Mouse (Mus musculus): ENCODE data around the gene Mrm3. TPM values are rescaled to one million over a fixed set of nuclear protein-coding genes. Genes with fewer than 3 reads are reported as not detected.
A peak's percentile ranks its signal among the peaks of the same experiment; 100 is the strongest.

The Mrm3 gene
- polyA plus RNA-seq, 1 experiment: 3.2 TPM

DNA sequence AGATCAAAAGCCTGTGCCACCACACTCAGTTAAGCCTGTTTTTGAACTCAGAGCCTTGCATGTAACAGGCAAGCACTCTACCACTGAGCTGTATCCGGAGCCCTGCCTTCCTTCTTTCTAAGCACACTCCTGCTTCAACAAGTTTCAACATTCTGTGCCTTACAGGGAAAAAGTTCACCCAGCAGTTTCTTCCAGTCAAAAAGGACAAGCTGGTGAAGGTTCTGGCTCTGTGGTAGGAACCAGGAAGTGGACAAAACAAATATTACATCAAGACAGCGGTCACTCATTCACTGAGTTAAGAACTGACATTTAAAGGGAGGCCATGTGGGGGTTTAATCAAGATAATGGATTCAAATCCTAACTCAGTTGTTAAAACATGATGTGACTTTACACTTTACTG, 28.5 kb upstream of the Mrm3 start:
- Histone ChIP-seq H3K4me1 (ENCODE audit: control insufficient read depth, insufficient read depth, low read length) (peaks cover 14% of the 10 kb centered on the region), H3K4me3 (ENCODE audit: insufficient read depth, low read length) (no peak overlapping the region), H3K27ac (ENCODE audit: insufficient read depth, low read depth, low read length) (0 out of 2 replicates have a peak overlapping the region, but pooled peaks have one; percentile 9)
- TF ChIP-seq POLR2A (IDR thresholded peaks at IDR 0.05; ENCODE audit: borderline replicate concordance, low read depth, low read length): no peak
- TF ChIP-seq CTCF (IDR thresholded peaks at IDR 0.05; ENCODE audit: low read depth, low read length): no peak

DNA sequence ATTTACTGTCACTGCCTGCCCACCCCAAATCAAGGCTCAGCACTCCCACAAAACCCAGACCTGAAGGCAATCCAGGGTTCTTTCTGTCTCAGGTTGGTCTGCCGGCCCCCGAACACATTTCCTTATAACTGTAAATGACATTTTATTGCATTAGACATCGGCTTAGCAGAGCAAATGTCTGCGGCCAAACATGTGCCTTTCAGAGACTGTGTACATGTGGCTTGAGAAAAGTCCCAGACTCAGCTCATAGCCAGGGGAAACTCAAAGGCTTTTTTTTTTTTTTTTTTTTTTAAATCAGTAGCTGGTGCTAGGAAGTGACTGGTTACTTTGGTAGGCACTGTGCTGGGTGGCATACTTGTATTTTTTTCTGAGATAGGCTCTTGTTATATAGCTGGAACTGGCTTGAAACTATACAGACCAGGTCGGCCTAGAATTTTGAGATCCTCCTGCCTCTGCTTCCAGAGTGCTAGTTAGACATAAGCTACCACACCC, 27.4 kb upstream of the Mrm3 start:
- Histone ChIP-seq H3K4me1 (ENCODE audit: control insufficient read depth, insufficient read depth, low read length) (peaks cover 14% of the 10 kb centered on the region), H3K4me3 (ENCODE audit: insufficient read depth, low read length) (peak overlapping the region; percentile 84), H3K27ac (ENCODE audit: insufficient read depth, low read depth, low read length) (0 out of 2 replicates have a peak overlapping the region, but pooled peaks have one; percentile 8)
- TF ChIP-seq CTCF (IDR thresholded peaks at IDR 0.05; ENCODE audit: low read depth, low read length) (no peak), POLR2A (IDR thresholded peaks at IDR 0.05; ENCODE audit: borderline replicate concordance, low read depth, low read length) (no peak)

DNA sequence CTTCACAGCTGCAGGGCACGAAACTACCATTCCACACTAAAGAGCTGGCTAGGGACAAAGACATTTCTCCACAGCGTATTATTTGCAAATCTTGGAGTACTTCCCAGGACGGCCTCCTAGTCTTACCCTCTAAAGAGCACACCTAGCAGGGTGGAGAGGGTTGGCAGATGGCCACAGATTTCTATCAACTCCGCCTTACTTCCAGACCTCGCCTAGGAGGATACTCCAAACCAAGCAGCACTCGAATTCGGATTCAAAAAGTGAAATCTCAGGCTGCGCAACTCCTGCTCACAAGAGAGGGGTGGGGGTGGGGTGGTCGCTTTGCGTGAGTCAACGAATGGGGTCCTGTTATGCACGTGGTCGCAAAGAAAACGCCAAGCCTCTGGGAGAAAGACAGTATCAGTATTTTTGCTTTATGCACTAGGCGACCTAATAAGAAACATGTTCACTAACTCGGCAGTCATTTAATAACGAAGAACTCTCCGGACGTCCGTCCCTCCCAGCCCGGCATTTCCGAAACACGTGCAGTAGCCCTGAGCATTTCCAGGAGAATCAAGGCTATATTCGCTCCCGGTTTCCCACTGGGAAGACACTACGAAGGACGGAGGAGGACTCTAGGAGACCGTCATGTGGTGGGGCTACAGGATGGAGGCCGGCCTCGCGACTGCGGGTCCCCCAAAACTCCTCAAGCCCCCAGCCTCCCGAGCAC, 26.7 kb upstream of the Mrm3 start:
- peak overlapping the region; percentile 84 for H3K4me3 ChIP-seq (ENCODE audit: insufficient read depth, low read length)
- TF ChIP-seq POLR2A (IDR thresholded peaks at IDR 0.05; ENCODE audit: borderline replicate concordance, low read depth, low read length) (no peak), CTCF (IDR thresholded peaks at IDR 0.05; ENCODE audit: low read depth, low read length) (no peak)
- peaks cover 14% of the 10 kb centered on the region for H3K4me1 ChIP-seq (ENCODE audit: control insufficient read depth, insufficient read depth, low read length)
- H3K27ac ChIP-seq (ENCODE audit: insufficient read depth, low read depth, low read length): peak overlapping the region; percentile 5; the same call in 1 of the 2 replicates

DNA sequence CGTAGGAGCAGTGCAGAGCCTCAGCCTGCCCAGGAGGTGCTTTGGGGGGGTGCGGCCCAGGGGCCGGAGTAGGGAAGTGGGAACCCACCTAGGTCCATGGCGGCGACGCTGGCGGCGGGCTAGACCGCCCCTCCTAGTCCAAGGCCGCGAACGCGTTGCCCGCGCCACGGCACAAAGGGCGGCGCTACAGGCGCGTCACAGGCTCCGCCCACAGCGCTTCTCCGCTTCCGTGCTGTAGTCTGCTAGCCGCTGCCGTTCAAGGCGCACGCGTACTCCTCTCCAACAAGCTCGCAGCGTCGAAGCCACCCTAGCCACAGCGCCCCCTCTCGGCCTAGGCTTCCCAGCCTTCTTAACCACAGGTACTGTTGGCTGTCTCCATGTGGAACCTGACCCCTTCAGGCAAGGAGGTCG, 26.1 kb upstream of the Mrm3 start, which contains the start of the genes Dbil5 and Gemin4:
Dbil5 (plus strand) TSS at position 219 of the 411 bp plus-strand sequence.
Gemin4 (minus strand) TSS at position 275 of the 411 bp plus-strand sequence.
- H3K27ac ChIP-seq (ENCODE audit: insufficient read depth, low read depth, low read length): peak within 1 kb of the TSS; percentile 8; the same call in 1 of the 2 replicates
- H3K4me3 ChIP-seq (ENCODE audit: insufficient read depth, low read length): peak within 1 kb of the TSS; percentile 84
- 0 out of 2 replicates have a peak, but pooled peaks have one; percentile 69 for TF ChIP-seq POLR2A (IDR thresholded peaks at IDR 0.05; ENCODE audit: borderline replicate concordance, low read depth, low read length)
- TF ChIP-seq CTCF (IDR thresholded peaks at IDR 0.05; ENCODE audit: low read depth, low read length): peak; percentile 74
- peaks cover 14% of the 10 kb centered on the region for H3K4me1 ChIP-seq (ENCODE audit: control insufficient read depth, insufficient read depth, low read length)

DNA sequence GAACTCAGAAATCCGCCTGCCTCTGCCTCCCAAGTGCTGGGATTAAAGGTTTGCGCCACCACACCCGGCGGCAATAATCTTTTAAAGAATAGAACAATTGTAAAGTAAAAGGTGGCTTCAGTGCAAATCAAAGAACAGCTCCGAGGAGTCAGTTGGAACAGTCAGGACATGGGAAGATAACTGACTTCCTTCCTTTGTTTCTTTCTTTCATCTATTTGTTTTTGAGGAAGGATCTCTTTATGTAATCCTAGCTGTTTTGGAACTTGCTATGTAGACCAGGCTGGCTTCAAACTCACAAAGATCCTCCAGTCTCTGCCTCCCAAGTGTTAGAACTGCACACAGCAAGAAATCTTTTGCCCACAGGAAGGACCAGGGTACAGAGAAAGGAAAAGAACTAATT, 18.9 kb upstream of the Mrm3 start:
- no peak overlapping the region for H3K4me3 ChIP-seq (ENCODE audit: insufficient read depth, low read length)
- no peaks in the 10 kb centered on the region for H3K4me1 ChIP-seq (ENCODE audit: control insufficient read depth, insufficient read depth, low read length)
- H3K27ac ChIP-seq (ENCODE audit: insufficient read depth, low read depth, low read length): no peak overlapping the region
- TF ChIP-seq CTCF (IDR thresholded peaks at IDR 0.05; ENCODE audit: low read depth, low read length) (no peak), POLR2A (IDR thresholded peaks at IDR 0.05; ENCODE audit: borderline replicate concordance, low read depth, low read length) (no peak)

DNA sequence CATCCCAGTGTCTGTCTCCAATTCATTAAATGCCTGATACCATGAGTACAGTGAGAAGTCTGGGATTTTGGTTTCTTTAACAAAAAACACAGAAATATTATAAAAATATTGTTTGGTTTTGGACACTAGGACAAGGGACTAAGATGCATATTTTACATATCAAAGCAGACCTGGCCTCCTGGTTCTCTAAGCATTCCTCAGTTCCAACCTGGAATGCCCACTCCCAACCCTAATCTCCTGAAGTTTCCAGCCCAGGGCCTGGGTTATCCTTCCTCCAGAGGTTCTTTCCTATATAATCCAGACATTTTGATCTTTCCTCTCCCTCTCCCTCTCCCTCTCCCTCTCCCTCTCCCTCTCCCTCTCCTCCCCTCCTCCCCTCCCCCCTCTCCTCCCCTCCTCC, 18.5 kb upstream of the Mrm3 start:
- TF ChIP-seq POLR2A (IDR thresholded peaks at IDR 0.05; ENCODE audit: borderline replicate concordance, low read depth, low read length): no peak
- no peak for TF ChIP-seq CTCF (IDR thresholded peaks at IDR 0.05; ENCODE audit: low read depth, low read length)
- Histone ChIP-seq H3K4me3 (ENCODE audit: insufficient read depth, low read length) (no peak overlapping the region), H3K4me1 (ENCODE audit: control insufficient read depth, insufficient read depth, low read length) (no peaks in the 10 kb centered on the region), H3K27ac (ENCODE audit: insufficient read depth, low read depth, low read length) (no peak overlapping the region)

DNA sequence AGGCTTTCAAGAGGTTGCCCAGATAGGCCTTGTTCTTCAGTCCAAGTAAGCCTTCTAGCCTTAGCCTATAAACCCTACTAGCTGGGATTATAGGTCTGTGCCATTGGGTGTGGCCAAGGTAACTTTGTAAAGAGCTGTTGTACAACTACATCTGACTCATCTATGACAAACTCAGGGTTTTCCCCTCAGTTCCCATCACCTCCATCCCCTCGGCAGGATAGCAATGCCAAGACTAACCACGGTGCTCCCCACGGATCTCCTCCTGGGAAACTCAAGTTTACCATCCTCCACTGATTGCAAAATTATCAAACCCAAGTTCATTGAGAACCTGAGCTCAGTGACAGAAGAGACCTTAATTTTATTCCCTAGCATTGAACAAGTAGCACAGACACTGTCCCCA, 7.4 kb upstream of the Mrm3 start:
- Histone ChIP-seq H3K4me3 (ENCODE audit: insufficient read depth, low read length) (no peak overlapping the region), H3K27ac (ENCODE audit: insufficient read depth, low read depth, low read length) (no peak overlapping the region), H3K4me1 (ENCODE audit: control insufficient read depth, insufficient read depth, low read length) (no peaks in the 10 kb centered on the region)
- no peak for TF ChIP-seq POLR2A (IDR thresholded peaks at IDR 0.05; ENCODE audit: borderline replicate concordance, low read depth, low read length)
- TF ChIP-seq CTCF (IDR thresholded peaks at IDR 0.05; ENCODE audit: low read depth, low read length): no peak

DNA sequence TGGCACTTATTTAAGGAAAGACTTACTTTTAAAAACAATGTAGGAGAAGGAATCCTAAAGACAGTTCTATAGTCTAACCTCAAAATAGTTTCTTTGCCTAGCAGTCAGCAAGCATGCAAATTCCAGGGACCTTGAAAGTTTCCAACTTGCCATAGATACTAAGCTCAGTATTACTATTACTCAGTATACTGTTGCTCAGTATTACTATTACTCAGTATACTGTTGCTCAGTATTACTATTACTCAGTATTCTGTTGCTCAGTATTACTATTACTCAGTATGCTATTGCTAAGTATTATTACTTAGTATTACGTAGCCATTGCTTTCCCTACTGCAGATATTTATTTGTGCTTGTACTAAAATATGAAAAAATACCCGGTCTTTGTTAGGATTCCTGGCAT, 3.8 kb upstream of the Mrm3 start:
- no peak overlapping the region for H3K4me3 ChIP-seq (ENCODE audit: insufficient read depth, low read length)
- no peak overlapping the region for H3K27ac ChIP-seq (ENCODE audit: insufficient read depth, low read depth, low read length)
- H3K4me1 ChIP-seq (ENCODE audit: control insufficient read depth, insufficient read depth, low read length): peaks cover 3% of the 10 kb centered on the region
- TF ChIP-seq POLR2A (IDR thresholded peaks at IDR 0.05; ENCODE audit: borderline replicate concordance, low read depth, low read length) (no peak), CTCF (IDR thresholded peaks at IDR 0.05; ENCODE audit: low read depth, low read length) (no peak)

DNA sequence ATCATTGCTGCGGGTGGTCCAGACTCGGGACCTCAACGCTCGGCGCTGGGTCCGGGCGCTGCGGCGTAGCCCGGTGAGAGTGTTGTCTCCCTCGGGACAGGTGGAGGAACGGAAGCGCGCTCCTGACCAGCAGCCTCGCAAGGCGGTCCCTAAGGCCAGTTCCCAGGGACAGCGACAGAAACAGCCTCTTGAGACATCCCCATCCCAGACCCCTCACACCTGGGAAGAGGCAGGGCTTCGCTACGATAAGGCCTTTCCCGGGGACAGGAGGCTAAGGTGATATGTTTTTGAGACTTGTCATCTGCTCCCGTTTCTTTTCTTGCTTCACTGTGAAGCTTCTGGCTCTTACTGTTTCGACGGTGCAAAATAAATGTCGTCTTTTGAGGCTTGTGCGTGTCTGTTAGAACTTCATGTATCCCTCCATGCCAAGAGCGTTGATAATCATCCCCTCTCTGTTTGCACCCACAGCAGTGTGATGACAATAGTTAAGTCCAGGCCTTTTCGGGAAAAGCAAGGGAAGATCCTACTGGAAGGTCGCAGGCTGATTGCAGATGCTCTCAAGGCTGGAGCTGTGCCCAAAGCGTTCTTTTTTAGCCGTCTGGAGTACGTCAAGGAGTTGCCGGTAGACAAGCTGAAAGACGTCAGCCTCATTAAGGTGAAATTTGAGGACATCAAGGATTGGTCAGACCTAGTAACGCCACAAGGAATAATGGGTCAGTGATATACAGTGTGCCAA, 464 bp downstream of the Mrm3 start:
- Histone ChIP-seq H3K4me1 (ENCODE audit: control insufficient read depth, insufficient read depth, low read length) (peaks cover 3% of the 10 kb centered on the region), H3K4me3 (ENCODE audit: insufficient read depth, low read length) (peak overlapping the region; percentile 85), H3K27ac (ENCODE audit: insufficient read depth, low read depth, low read length) (no peak overlapping the region)
- TF ChIP-seq POLR2A (IDR thresholded peaks at IDR 0.05; ENCODE audit: borderline replicate concordance, low read depth, low read length) (no peak), CTCF (IDR thresholded peaks at IDR 0.05; ENCODE audit: low read depth, low read length) (no peak)

DNA sequence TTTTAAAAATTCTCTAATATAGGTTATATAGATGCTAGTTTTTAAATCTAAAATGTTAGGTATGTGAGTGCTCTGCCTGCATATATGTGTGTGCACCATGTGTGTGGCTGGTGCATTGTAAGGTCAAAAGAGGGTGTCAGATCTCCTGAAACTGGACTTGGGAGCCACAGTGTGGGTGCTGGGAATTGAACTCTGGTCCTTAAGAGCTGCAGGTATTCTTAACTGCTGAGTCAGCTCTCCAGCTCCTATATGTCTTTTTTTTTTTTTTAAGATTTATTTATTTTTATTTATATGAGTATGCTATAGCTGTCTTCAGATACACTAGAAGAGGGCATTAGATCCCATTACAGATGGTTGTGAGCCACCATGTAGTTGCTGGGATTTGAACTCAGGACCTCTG, 2.9 kb downstream of the Mrm3 start:
- H3K27ac ChIP-seq (ENCODE audit: insufficient read depth, low read depth, low read length): no peak overlapping the region
- no peak overlapping the region for H3K4me3 ChIP-seq (ENCODE audit: insufficient read depth, low read length)
- TF ChIP-seq CTCF (IDR thresholded peaks at IDR 0.05; ENCODE audit: low read depth, low read length) (no peak), POLR2A (IDR thresholded peaks at IDR 0.05; ENCODE audit: borderline replicate concordance, low read depth, low read length) (no peak)
- H3K4me1 ChIP-seq (ENCODE audit: control insufficient read depth, insufficient read depth, low read length): peaks cover 3% of the 10 kb centered on the region

Measured in bone marrow macrophage, adult 2 months (primary cell).